Mouse (Mus musculus): ENCODE results near the gene H60b.
"Not testable (repeated sequence)": the region's sequence is repeated elsewhere in the genome, so short reads cannot be mapped to it uniquely, and the experiment has no call there.

H60b gene

DNA sequence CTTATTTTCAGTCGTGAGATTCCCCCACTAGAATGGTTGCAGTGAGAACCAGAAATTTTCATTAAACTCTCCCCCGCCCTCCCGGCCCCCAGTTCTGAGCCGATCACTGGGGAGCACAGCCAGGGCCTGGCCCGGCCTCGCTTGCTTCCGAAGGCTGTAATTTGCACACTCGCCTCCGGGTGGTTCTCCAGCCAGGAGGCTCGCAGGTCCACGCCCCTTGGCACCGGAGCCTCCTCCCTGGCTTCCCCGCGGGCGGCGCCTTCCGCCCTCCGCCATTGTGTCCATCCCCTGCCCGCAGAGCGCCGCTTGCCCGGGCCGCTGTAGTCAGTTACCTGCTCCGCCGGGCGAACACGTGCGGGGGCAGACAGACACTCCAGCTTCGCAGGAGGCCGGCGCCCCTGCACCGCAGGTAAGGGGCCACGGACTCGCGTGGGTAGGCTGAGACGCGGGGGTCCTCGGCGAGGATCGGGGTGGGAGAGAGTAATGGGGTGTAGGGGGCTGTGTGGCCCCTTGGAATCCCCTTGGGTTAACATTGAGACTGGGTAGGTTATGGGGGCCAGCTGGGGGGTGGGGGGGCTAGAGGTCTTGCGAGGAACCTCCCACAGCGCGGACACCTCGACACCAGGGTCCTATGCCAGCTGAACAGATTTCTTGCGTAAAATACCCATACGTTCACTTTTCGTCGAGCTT lies at the start of gene H60b, which contains the start of gene Raet1e:
Gene H60b (plus strand): TSS at position 277 of the 690 bp plus-strand sequence.
Gene Raet1e (plus strand): TSS at position 260 of the 690 bp plus-strand sequence.
- DNase-seq (ENCODE audit: low read depth): peak; percentile 59

DNA sequence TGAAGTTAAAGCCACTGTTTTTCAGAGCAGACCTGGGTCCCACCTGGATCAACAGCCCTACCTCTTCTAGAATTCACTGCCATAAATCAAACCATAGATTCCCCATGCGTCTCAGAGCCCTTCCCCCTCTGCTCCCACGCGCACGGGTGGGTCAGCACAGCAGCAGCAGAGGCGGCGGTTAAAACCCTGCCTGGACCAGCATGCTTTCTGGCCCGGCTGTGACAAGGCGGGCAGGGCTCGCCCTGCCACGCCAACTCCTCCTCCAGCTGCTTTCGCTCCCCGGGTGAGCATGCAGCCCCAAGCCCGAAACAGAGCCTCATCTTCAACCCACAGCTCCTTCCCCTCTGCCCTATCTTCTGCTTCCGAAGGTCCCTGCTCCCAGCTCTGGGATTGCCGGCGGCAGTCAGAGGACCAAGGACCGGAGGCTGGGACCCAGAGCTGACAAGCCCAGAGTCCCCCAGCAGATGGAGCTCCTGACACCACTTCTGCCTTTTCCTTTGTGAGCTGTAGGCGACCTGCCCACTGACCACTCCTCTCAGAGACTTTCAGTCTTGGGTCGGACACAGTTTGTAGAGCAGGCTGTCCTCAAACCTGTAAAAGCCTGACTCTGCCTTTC lies 17.6 kb upstream of the H60b start:
- peak; percentile 67 for DNase-seq (ENCODE audit: low read depth)

DNA sequence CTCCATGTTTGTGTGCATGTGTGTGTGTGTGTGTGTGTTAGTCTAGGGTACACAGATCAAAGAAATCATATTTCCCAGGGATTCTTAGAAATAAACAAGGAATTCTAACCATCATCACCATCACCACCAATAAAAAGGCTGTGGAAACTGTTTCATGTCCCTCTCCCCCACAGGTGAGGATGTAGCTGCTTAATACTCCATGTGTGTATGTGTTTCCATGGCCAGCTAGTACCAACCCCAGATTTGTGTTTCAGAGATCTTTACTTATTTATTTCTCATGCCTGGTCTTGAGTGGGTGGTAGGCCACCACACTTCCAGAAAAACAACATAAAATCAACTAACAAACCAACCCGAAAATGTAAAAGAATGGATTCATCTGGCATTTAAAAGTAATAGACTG lies 16.2 kb upstream of the H60b start:
- peak; percentile 79 for DNase-seq (ENCODE audit: low read depth)

DNA sequence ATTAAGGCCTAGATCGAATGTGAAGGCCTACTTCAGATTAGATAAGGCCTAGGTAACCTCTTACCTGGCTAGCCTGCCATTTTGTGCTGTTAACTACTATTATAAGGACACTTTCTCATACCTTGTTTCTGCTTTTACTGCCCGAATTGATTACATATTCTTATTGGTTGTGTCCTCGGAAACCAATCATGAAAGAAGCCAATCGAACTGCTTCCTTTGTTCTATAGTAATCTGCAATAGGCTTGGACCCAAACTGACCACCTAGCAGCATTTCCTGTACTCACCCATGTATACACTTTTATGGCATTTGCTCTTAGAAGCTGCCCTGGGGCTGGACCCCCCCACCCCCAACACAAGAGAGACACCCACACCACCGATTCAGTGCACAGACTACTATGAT lies 15.5 kb upstream of the H60b start:
- DNase-seq (ENCODE audit: low read depth): no peak

DNA sequence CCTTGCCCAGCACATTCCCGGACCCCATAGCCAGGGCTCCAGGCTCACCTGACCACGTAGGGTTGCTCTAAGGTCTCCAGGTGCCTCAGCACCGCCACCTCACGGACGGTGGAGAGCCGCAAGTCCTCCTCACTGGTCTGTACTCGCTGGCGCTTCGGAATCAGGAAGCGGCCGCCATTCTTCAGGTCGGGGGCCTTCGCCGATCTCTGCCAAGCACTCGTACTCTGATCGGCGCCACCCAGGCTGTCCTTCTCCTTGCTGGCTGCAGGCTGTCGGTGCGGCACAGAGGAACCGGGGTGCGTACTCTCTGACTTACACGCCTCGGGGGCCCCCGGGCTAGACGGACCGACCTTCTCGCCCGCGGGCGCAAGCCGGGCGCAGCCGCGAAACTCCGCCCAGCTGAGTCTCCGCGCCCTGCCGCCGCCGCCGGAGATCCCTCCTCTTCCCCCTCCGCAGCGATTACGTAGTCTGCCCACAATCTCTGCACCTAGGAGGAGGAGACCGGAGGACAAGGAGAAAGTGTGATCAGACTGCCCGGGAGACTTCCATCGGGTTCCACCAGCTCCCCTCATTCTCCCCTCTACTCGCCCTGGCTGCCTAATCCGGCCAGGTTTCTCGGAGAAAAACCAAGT lies 9.8 kb upstream of the H60b start:
- peak; percentile 89 for DNase-seq (ENCODE audit: low read depth)

DNA sequence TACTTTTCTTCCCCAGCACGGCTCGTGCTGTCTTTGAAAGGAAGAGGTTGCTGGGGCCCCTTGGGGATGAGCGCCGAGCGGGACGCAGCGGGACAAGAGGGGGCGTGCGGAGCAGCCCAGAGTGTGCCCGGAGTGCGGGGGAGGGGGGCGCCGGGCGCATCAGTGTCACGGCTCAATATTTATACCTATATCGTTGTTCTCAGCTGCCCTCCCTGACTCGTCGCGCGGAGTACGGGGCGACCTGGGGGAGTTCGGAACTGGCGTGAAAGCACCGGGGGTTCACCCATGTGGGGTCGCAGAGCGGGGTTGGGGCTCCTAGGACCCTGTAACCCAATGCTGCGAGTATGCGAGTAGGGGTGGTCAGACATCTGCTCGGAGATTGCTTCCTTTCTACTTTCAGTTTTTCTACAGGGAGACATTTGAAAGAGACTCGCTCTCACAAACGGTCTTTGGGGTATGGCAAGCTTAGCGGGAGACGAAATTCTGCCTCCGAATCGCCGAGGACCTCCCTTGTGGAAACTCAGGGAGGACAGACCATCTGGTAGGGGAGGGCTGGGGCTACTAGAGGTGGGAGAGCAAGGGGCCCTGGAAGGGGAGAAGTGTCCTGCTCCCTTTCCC lies 9.2 kb upstream of the H60b start, which contains the start of gene E030030I06Rik:
Gene E030030I06Rik (minus strand): TSS at position 198 of the 618 bp plus-strand sequence.
- DNase-seq (ENCODE audit: low read depth): peak; percentile 63

DNA sequence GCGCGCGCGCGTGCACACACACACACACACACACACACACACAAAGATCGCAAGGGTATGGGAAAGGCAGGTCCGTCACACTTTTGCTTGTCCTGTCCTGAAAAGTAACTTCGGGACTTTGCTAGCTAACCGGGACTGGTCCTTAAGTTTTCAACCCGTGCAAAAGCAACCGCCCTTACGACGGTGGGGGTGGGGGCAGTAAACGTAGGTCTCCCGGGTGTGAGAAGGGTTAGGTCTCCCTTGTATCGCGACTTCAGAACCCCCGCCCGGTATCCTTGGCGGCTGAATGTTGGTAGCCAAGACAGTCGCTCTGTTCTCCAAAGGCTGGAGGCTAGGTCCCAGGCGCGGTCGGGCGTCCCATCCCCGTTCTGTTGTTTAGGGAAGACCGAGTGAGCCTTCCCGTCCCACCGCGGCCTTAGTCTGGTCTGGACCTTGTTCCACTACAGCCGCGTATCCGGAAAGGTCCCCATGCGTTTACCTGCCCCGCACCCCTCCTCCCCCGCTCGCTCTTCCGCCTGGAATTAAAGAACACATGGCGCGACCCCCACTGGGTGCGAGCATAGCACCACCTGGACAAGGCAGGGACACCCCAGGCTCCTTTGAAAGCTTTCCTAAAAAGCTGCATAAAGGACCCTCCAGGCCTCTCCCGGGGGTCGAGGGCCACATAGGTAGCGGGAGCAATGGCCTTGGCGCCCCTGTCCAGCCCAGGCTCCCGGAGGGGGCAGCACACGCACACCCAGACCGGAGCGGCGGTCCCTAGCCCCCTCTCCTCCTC lies 8.5 kb upstream of the H60b start:
- DNase-seq (ENCODE audit: low read depth): peak; percentile 37

DNA sequence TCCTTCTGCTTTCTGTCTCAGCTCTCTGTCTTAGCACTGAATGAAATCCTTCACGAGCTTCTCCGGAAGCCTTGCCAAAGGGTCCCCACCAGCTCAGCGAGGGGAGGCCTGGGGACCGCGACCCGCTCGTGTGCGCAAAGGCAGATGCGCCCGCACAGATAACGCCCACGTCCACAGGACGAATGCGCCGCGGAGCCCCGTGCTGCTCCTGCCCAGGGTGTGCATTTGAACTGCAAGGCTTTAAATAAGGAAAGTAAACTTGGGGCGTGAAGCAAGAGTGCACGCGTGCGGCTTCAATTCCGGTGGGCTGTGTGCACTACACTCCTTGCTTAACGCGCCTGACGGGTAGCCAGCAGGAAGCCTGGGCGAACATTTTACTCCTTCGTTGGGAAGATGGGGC lies 7.8 kb upstream of the H60b start:
- peak; percentile 65 for DNase-seq (ENCODE audit: low read depth)

DNA sequence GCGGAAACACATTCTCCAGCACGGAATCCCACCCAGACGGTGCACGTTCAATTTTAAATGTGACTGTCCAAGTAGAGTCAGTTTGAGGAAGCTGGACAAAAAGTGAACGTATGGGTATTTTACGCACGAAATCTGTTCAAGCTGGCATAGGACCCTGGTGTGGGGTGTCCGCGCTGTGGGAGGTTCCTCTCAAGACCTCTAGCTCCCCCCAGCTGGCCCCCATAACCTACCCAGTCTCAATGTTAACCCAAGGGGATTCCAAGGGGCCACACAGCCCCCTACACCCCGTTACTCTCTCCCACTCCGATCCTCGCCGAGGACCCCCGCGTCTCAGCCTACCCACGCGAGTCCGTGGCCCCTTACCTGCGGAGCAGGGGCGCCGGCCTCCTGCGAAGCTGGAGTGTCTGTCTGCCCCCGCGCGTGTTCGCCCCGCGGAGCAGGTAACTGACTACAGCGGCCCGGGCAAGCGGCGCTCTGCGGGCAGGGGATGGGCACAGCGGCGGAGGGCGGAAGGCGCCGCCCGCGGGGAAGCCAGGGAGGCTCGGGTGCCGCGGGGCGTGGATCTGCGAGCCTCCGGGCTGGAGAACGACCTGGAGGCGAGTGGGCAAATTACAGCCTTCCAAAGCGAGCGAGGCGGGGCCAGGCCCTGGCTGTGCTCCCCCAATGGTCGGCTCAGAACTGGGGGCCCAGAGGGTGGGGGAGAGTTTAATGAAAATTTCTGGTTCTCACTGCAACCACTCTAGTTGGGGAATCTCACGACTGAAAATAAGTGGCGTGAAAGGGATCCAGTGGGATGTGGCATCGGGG lies 7.1 kb upstream of the H60b start:
- peak; percentile 51 for DNase-seq (ENCODE audit: low read depth)

DNA sequence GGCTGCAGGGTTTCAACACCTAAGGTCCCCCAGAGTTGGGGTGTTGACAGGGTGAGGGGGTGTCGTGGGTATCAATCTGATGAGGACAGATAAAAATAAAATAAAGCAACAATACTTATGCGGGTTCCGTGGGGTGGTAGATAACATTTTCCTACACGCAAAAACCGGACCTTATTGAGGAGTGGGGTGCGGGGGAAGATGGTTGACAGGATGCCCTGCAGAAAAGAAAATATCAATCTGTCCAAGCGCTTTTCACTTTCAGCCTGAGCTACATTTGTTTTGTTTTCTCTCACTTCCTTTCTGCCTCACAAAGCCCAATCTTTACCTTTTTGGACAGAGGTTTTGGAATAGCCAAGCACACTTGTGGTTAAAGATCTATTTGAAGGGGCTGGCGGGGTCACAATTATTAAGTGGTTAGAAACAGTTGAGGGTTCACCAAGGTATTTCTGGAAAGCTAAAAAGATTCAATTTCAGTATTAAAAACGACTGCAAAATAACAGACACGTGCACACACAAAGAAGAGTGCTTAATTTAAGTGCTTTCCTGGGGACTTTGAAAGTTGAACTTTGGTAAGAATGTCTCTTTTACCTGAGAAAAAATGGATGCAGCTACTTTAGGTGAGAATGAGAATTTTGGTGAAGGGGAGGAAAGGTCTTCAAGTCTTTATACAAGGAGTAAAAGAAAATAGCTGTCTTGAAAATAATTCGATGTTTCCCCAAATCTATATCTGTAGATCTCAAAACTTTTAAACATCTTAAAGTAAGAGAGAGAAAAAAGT lies 6.3 kb upstream of the H60b start:
- DNase-seq (ENCODE audit: low read depth): peak; percentile 43

DNA sequence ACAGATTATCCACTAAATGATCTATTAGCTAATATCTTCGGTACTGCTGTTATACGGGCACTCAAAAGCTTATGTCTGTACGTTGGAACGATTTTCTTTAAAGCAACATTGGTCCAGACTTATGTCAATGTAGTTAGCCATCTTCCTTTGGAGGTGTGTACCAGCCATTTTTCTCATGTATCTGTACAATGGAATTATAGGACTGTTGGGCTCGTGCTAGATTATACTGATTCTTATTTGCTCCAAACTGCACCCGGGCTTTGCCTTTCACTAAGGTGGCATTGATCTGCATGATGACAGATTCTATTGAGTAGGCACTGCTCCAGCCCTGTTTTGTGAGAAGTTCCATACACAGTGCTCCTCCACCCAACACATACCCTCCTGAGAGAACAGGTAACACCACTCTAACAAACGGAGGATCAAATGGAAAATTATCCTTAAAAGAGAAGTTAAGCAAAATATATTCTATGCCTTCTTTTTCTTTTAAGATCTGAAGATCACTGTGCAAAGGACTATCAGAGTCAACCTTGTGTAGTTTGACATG lies 5.2 kb upstream of the H60b start:
- not testable (repeated sequence) for DNase-seq (ENCODE audit: low read depth)

DNA sequence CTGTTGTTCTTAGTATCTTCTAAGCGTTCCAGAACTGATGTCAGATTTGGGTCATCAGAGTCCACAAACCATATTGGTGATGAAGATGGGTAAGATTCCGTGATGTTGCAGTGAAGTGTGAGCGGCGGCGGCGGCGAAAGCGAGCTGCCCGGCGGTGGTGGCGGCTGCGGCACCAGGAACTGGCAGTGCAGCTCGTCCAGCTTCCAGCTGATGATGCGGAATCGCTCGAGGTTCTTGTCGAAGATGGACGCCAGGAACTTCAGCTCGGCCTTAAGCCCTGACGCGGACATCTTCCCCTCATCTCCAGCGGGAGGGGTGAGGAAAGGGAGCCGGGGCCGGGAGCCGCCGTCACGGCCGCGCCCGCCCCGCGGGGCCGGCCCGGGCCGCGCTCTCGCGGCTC lies 4.3 kb upstream of the H60b start:
- DNase-seq (ENCODE audit: low read depth): peak; percentile 44

DNA sequence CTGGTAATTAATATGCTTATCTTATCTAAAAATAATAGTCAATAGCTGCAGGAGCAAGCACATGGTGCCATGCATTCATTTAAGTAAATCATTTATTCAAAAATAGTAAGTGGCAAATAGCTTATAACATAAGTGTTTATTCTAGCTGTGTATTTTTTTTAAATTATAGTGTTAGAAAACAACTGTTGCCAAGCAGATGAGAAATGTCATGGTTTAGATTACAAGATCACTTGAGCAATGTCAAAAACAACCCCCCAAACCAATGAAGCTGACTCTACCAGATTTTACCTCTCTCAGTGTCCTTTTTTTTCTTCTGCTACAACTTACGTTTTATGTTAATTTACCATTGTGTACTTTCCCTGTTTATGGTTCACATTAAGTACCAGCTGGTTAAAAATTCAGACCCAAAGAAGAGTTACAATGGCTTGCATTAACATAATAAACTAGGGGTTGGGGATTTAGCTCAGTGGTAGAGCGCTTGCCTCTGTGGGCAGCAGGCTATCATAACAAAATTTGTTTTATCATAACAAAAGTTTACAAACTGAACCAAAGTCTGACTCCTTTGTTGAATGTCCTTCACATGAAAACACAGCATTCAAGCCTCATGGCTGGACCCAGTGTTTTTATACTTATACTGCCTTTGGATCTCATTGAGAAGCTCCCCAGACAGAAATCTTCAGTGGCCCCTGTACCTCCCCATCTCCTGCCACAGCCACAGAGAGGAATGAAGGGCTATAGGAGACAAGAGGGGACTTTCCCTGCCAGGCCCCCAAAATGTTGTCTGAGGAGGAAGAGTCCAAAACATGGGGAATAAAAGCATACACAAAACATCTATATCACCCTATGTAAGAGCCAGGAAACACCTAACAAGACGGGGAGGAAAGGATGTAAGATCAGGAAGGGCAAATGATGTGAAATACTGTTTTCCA lies 3.3 kb upstream of the H60b start:
- no peak for DNase-seq (ENCODE audit: low read depth)

DNA sequence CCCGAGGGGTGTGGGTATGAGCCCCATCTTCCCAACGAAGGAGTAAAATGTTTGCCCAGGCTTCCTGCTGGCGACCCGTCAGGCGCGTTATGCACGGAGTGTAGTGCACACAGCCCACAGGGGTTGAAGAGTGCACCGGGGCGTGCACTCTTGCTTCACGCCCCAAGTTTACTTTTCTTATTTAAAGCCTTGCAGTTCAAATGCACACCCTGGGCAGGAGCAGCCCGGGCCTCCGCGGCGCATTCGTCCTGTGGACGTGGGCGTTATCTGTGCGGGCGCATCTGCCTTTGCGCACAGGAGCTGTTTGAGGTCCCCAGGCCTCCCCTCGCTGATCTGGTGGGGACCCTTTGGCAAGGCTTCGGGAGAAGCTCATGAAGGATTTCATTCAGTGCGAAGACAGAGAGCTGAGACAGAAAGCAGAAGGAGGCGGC lies 760 bp downstream of the H60b start:
- no peak for DNase-seq (ENCODE audit: low read depth)

DNA sequence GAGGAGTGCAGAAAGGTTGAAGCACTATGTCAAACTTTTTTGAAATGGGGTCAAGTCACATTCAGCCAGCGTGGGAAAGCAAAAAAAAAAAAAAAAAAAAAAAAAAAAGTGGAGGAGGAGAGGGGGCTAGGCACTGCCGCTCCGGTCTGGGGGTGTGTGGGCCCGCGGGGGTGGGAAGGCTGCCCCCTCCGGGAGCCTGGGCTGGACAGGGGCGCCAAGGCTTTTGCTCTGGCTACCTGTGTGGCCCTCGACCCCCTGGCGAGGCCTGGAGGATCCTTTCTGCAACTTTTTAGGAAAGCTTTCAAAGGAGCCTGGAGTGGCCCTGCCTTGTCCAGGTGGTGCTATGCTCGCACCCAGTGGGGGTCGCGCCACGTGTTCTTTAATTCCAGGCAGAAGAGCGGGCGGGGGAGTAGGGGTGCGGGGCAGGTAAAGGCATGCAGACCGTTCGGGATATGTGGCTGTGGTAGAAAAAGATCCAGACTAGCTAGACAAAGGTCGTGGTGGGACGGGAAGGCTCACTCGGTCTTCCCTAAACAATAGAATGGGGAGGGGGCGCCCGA lies 1.3 kb downstream of the H60b start:
- no peak for DNase-seq (ENCODE audit: low read depth)

DNA sequence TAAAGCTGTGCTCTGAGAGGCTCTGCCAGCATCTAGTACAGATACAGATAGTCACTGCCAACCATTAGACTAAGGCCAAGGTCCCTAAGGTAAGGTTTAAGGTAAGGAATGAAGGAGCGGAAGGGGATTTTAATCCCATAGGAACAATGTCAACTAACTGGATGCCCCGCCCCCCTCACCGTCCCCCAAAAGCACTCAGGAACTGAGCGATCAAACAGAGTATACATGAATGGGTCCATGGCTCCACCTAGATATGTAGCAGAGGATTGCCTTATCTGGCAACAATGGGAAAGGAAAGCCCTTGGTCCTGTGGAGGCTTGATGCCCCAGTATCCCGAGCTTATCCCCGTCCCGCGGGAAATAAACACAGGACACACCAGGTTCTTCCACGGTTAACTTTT lies 4.9 kb downstream of the H60b start:
- DNase-seq (ENCODE audit: low read depth): not testable (repeated sequence)

DNA sequence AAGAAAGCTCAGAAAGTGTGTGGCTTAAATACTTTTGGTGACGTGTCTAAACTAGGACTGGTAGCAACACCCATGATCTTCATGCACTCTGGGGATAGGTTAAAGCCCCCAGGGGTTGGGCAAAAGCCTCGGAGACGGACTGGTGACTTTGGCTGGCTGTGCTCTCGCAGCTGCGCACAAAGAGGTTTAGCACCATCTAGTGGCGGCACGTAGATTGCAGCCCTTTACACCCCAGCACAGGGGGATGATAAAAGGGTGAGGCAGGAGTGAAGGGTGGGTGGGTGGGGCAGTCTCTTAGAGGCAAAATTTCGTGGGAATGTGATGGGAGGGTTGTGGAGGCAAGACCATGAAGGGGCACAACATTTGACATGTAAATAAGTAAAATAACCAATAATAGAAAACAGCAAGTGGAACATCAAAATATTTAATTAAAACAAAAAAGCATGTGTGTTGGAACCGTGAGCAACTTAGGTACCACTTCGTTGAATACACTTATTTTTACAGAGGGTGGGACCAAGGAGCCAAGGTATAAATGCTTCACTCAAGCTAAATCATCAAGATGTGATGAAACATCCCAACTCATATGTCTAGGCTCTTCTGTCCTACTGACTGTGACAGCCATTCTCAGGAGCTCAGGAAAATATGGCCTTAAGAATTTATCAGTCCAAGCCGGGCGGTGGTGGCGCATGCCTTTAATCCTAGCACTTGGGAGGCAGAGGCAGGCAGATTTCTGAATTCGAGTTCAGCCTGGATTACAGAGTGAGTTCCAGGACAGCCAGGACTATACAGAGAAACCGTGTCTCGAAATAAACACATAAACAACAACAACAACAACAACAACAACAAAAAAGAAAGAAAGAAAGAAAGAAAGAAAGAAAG lies 5.6 kb downstream of the H60b start:
- DNase-seq (ENCODE audit: low read depth): peak; percentile 69

Measured in induced T-regulatory cell, adult 2 months (primary cell).